Mouse (Mus musculus) testis, postnatal 14 days (tissue): ENCODE measurements around the gene Luc7l3.
"Not testable (repeated sequence)": the region's sequence is repeated elsewhere in the genome, so short reads cannot be mapped to it uniquely, and the experiment has no call there.

Experiments
- DNase-seq: peaks from one replicate; pipeline ENCODE4 v3.0.0; 2021; ENCODE audit warnings: low spot score

Luc7l3 gene

GRCm38 (mm10) chr11:94294996-94295845 lies 26.6 kb downstream of the Luc7l3 start:
- DNase-seq: no peak

GRCm38 (mm10) chr11:94290062-94290740 lies 31.6 kb downstream of the Luc7l3 start:
- DNase-seq: no peak

- no peak for DNase-seq
Measured at GRCm38 (mm10) chr11:94287105-94287504, 34.7 kb downstream of the Luc7l3 start.

GRCm38 (mm10) chr11:94285886-94286574 lies 35.8 kb downstream of the Luc7l3 start:
- DNase-seq: no peak

- DNase-seq: no peak
Measured at GRCm38 (mm10) chr11:94283536-94284099, 38.2 kb downstream of the Luc7l3 start.

GRCm38 (mm10) chr11:94282291-94282690 lies 39.5 kb downstream of the Luc7l3 start:
- no peak for DNase-seq

GRCm38 (mm10) chr11:94281199-94282181 lies 40.3 kb downstream of the Luc7l3 start, which contains the start of gene Gm21885:
Gene Gm21885, plus strand, starts transcription at chr11:94281873.
- no peak for DNase-seq

GRCm38 (mm10) chr11:94276869-94277337 lies 44.9 kb downstream of the Luc7l3 start:
- peak; percentile 83 for DNase-seq

GRCm38 (mm10) chr11:94275686-94276085 lies 46.1 kb downstream of the Luc7l3 start:
- DNase-seq: no peak

GRCm38 (mm10) chr11:94275226-94275625 lies 46.6 kb downstream of the Luc7l3 start:
- no peak for DNase-seq

GRCm38 (mm10) chr11:94274206-94274867 lies 47.5 kb downstream of the Luc7l3 start:
- DNase-seq: no peak

- peak; percentile 61 for DNase-seq
Measured at GRCm38 (mm10) chr11:94272960-94273927, 48.5 kb downstream of the Luc7l3 start.

- DNase-seq: no peak
Measured at GRCm38 (mm10) chr11:94271015-94271414, 50.8 kb downstream of the Luc7l3 start.

- no peak for DNase-seq
Measured at GRCm38 (mm10) chr11:94269906-94270305, 51.9 kb downstream of the Luc7l3 start.

GRCm38 (mm10) chr11:94268761-94269160 lies 53.0 kb downstream of the Luc7l3 start:
- no peak for DNase-seq

GRCm38 (mm10) chr11:94266155-94266554 lies 55.6 kb downstream of the Luc7l3 start:
- DNase-seq: not testable (repeated sequence)

GRCm38 (mm10) chr11:94265134-94265785 lies 56.5 kb downstream of the Luc7l3 start:
- peak; percentile 69 for DNase-seq

- no peak for DNase-seq
Measured at GRCm38 (mm10) chr11:94261585-94262370, 60.0 kb downstream of the Luc7l3 start.
